Mouse (Mus musculus): ENCODE data around the gene Tmem179. TPM values are rescaled to one million over a fixed set of nuclear protein-coding genes. Genes with fewer than 3 reads are reported as not detected.

Gene Tmem179
- polyA plus RNA-seq, 1 experiment: not detected

DNA sequence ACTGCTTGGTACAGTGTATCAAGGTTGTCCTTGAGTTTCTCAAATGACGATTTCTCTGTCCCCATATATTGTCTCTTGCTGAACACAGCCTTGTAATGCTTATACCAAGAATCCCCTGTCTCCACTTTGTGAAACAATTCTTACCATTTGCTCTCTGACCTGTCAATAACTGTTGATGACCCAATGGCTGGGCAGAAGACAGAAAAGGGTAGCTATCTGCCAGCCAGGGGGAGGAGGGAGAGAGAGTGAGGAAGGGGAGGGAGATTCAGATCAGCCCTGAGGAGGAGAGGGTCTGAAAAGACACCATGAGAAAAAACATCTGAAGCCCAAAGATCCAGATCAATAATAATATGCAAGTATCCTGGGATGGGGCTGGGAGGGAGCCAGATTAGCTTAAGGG lies 65.2 kb downstream of the Tmem179 start:
- Histone ChIP-seq H3K4me3 (replicated peaks) (no peak overlapping the region), H3K4me1 (peaks cover 31% of the 10 kb centered on the region), H3K27me3 (replicated peaks) (peaks cover 34% of the 10 kb centered on the region), H3K36me3 (replicated peaks; ENCODE audit: low read length) (no peaks in the 10 kb centered on the region), H3K9me3 (peaks cover 19% of the 10 kb centered on the region)
- TF ChIP-seq GATA1 (IDR thresholded peaks at IDR 0.05; ENCODE audit: borderline replicate concordance, low read length) (no peak), FLI1 (IDR thresholded peaks at IDR 0.05; ENCODE audit: low read length) (no peak)

DNA sequence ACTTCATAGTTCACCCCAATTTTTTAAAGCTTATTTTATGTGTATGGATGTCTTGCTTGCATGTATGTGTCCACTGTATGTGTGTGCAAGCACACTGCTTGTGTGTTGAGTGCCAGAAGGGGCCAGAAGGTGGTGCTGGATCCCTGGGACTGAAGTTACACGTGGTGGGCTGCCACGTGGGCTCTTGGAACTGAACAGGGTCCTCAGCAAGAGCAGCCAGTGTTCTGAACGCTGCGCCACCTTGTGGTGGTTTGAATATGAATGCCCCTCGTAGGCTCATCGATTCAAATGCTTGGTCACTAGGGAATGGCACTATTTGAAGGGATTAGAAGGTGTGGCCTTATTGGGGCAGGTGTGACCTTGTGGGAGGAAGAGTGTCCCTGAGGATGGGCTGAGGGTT lies 65.7 kb downstream of the Tmem179 start:
- Histone ChIP-seq H3K4me1 (peaks cover 26% of the 10 kb centered on the region), H3K9me3 (peaks cover 24% of the 10 kb centered on the region), H3K4me3 (replicated peaks) (no peak overlapping the region), H3K36me3 (replicated peaks; ENCODE audit: low read length) (no peaks in the 10 kb centered on the region), H3K27me3 (replicated peaks) (peaks cover 33% of the 10 kb centered on the region)
- no peak for TF ChIP-seq FLI1 (IDR thresholded peaks at IDR 0.05; ENCODE audit: low read length)
- TF ChIP-seq GATA1 (IDR thresholded peaks at IDR 0.05; ENCODE audit: borderline replicate concordance, low read length): no peak

Other genes starting within 250 kb of the Tmem179 start
- gene A530016L24Rik, start 27.3 kb downstream of the Tmem179 start, polyA plus RNA-seq (2012; ENCODE audit: insufficient read depth, low replicate concordance): 0.15 TPM in 1 of 2 replicates, not detected in the other
- gene Inf2, start 72.0 kb upstream of the Tmem179 start, polyA plus RNA-seq (2012; ENCODE audit: insufficient read depth, low replicate concordance): 569 and 1,129 TPM in 2 replicates
- gene Adssl1, start 103.3 kb upstream of the Tmem179 start, polyA plus RNA-seq (2012; ENCODE audit: insufficient read depth, low replicate concordance): 10.1 and 38.2 TPM in 2 replicates
- gene Siva1, start 127.9 kb upstream of the Tmem179 start, polyA plus RNA-seq (2012; ENCODE audit: insufficient read depth, low replicate concordance): 33.7 and 63.6 TPM in 2 replicates
- 237 and 415 TPM in 2 replicates for gene Akt1, start 158.1 kb upstream of the Tmem179 start, polyA plus RNA-seq (2012; ENCODE audit: insufficient read depth, low replicate concordance)
- gene Zbtb42, start 162.1 kb upstream of the Tmem179 start, polyA plus RNA-seq (2012; ENCODE audit: insufficient read depth, low replicate concordance): 0.52 and 0.72 TPM in 2 replicates
- 2.2 and 5.6 TPM in 2 replicates for gene Cep170b, start 203.7 kb upstream of the Tmem179 start, polyA plus RNA-seq (2012; ENCODE audit: insufficient read depth, low replicate concordance)
- 11.4 and 36.3 TPM in 2 replicates for gene Pld4, start 243.9 kb upstream of the Tmem179 start, polyA plus RNA-seq (2012; ENCODE audit: insufficient read depth, low replicate concordance)